Mouse (Mus musculus) cortical plate, adult 2 months (tissue): Measurements from ENCODE around the gene Tapt1.

Experiments
- CTCF ChIP-seq: fragments of 200-500 bp; IDR thresholded peaks from 2 replicates; pipeline ENCODE4 v1.5.1; 2011; ENCODE audit warnings: mild to moderate bottlenecking, control low read depth, low read length; ENCODE audit not compliant: insufficient read depth; ENCODE audit errors: extremely low read depth
- POLR2A ChIP-seq: fragments of 200-500 bp; IDR thresholded peaks from 2 replicates; pipeline ENCODE4 v1.6.1; 2011; ENCODE audit warnings: mild to moderate bottlenecking, low read length, control low read depth; ENCODE audit not compliant: insufficient read depth; ENCODE audit errors: extremely low read depth

GRCm38 (mm10) chr5:44253449-44253848, 27.0 kb upstream of the Tapt1 start:
- TF ChIP-seq POLR2A (no peak), CTCF (no peak)
